Mouse (Mus musculus): ENCODE measurements at regions not wholly inside any gene's neighbourhood (a gene's known extent, or its start where the extent isn't known, plus 50 kb on each side); places are given as distances from the start of the nearest gene placed in this dataset.

DNA sequence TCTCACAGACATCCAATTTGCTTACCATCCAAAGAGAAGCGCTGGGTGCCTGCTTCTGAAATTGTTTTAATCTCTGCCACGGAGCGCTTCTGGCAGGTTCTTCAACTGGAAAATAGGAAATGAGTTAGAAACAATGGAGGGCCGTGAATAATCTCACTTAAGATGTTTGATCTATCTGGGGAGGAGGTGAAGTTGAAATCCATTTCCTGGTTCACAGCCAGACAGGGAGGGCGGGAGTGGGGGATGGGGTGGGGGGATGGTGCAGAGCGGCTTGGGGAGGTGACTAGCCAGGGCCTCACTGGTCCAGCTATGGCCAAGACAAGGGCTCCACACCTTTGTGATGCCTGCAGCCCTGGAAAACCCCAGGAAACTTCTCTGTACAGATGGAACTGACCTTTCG is 143.7 kb upstream of the Mvb12b start:
- TF ChIP-seq MYOG (IDR thresholded peaks at IDR 0.05; ENCODE audit: control insufficient read depth, extremely low read depth, insufficient read length) (no peak), CTCF (IDR thresholded peaks at IDR 0.05; ENCODE audit: control insufficient read depth, insufficient read depth, insufficient read length) (no peak), MAX (IDR thresholded peaks at IDR 0.05) (no peak), MYOD1 (IDR thresholded peaks at IDR 0.05; ENCODE audit: control insufficient read depth, insufficient read length, low read depth) (no peak), USF1 (IDR thresholded peaks at IDR 0.05; ENCODE audit: low read depth) (no peak)

Measured in C2C12 (cell line).